Mouse (Mus musculus): ENCODE data around the gene Arf1.
A peak's percentile ranks its signal among the peaks of the same experiment; 100 is the strongest.
"Not testable (repeated sequence)": the region's sequence is repeated elsewhere in the genome, so short reads cannot be mapped to it uniquely, and the experiment has no call there.

Arf1 gene

DNA sequence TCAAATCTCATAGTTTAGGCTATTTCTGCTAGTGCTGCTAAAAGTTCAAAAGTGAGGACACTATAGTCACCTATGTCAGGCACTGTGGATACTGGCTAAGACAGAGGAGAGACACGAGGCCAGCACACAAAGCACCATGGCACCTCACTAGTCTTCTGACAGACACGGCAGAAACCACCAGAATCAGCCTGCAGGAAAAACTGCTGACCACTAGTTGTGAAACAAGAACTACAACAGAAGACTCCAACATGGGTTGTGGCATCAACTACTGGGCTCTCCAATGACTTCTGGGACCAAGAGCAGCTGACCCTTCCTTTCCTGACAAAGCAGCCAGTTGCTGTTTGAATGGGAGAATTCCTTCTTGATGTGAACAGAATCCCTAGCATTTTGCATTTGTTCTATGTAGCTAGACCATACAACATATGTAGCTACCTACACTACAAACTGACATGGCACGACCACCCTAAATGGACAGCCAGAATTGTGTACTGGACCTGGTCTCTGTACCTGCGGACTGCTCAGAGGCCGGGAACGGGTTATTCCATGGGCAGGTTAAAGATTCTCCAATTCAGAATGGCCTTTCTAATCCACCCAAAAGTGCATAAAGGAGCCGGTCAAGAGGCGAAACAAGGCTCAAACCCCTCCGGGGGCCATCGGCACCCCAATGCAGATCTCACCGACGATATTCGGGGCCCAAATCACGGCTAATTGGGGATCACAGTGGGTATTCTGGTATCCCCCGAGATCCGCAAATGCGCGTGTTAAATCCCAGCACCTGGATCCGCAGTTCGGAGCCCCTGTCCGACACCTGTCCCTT lies 1.1 kb downstream of the Arf1 start:
- no peak for DNase-seq (ENCODE audit: low read depth, low spot score)

DNA sequence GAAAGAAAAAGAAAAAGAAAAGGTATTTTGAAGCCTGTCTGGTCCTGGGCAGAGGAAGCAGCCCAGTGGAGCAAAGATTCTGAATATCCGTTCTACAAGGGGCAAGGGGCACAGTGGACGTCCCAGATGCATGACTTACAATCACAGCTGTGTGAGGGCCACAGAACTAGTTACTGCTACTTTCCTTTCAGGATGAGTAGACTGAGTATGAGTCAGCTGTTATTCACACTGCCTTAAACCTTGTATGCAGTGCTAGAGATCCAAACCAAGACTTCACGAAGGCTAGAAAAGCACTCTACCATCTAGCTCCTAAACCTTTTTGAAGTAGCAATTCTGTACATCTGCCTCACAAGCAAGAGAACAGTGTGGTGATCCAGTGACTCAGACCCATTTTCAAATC lies 1.8 kb downstream of the Arf1 start:
- DNase-seq (ENCODE audit: low read depth, low spot score) = no peak

DNA sequence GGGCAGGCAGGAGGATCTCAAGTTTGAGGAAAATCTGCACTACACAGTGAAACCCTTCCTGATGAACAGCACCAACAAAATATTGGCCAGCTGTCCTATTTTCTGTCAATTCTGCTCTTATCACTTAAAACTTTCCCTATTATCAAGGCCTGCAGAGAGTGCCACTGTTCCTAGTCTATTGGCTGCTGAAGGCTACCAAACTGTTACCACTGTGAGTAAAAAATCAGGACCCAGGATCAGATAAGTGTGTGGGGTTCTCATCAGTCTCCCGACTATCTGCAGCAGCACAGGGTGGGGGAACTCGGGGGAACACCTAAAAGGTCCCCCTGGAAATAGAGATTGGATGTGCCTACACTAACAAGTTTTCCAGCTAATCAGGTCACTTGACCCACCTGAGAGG lies 2.9 kb downstream of the Arf1 start:
- no peak for DNase-seq (ENCODE audit: low read depth, low spot score)

DNA sequence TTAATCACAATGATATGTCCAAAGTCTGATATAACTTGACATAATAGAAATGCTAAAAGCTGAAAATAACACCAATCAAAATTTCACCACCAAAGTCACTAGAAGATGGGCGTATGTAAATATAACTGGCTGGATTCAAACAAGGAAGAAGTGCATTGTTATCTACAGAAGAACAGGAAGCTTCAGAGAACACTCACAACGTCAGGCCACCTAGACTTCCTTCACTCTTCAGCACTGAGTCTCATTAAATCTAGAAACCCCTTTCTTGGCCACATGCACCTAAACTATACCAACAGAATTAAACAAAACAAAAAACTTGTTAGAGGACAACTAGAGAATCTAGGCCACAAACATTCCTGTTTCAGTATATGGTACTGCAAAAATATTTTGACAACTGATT lies 3.6 kb downstream of the Arf1 start:
- DNase-seq (ENCODE audit: low read depth, low spot score) = no peak

DNA sequence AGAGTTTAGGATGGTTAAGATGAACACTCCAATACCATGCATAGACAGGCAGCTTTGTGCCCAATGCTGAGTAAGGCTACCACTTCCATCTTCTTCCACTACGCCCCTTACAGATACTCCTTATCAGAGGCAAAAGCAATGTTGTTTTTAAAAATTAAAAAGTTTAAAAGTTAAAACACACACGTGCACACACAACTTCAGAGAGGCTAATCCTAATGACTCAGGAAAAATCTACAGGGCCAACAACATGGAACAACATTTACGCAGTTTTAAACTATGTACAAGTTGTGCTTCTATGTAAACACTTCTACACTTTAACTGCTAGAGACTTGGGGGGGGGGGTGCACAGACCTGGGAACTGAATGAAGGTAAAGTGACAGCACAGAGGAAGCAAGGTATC lies 4.0 kb downstream of the Arf1 start:
- no peak for DNase-seq (ENCODE audit: low read depth, low spot score)

DNA sequence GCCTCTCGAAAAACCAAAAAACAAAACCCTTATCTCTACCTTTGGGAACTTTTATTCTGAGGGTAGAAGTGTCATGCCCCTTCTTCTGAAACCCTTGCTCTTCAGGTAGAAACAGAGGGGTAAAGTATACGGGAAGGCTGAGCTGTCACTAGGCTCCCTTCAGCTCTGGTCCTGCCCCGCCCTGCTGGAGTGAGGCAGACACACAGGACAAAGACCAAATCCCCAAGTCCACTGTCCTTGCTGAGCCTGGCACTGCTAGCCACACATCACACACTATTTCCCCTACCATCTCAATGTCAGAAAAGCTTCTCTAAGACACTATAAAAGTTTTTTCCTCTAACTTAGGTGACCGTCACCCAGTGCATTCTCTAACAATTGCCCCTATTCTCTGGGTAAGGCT lies 5.8 kb downstream of the Arf1 start:
- no peak for DNase-seq (ENCODE audit: low read depth, low spot score)

DNA sequence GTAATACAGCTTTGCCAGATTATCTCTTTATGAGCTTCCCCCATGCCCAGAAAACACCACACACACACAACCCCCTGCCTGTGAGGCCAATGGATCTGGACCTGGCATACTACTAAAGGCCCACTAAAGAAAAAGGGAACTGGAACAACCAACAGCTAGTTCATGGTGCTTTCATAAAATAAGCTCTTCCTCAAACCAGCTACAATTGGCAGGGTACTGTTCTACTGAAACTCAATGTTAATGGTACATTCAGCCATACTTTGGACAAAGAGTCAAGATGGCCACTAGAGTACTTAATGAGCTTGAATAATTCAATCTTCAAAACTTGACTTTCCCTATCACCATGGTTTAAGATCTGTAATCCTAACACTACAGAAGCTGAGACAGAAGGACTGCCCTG lies 6.5 kb downstream of the Arf1 start:
- DNase-seq (ENCODE audit: low read depth, low spot score) = no peak

DNA sequence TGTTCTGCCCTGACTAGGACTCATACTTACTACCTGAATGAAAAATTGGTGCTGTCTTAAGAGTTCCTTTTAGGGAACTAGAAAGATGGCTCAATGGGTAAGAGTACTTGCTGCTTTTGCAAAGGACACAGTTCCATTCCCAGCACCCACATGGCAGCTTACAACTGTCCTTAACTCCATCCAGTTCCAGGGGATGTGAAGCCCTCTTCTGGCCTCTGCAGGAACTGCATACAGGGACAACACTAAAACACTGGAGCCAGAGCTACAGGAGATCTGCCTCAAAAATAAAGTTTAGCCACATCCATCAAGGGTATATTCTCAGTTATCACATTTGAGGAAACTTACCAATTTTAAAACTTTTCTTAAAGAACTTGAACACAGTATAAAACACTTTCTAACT lies 9.0 kb downstream of the Arf1 start:
- peak; percentile 82 for DNase-seq (ENCODE audit: low read depth, low spot score)

DNA sequence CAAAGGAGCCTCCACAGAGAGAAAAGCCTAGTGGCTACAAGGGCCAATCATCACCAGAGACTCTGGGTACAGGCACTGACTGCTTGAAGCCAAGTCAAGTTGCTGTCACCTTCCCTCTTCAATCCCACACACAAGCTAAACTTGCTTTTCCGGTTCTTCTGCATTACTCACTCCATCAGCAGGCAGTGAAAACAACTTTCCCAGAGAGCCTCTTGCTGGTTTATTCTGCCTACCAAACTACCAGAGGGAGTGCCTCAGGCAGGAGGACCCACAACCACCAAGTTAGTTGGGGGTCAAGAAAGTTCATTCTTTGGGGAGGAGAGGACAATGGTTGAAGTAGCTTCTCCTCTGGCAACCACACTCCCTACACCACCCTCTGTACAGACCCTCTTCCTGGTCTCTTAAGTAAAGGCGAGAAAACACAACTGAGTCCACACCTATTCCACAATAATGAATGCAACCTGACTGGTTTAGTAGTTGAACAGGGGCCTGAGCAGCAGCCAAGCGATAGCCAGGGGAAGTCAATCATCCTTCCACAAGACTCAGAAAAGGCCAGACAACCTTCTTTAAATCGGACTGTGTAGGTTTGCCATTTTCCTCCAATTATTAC lies 9.6 kb downstream of the Arf1 start:
- DNase-seq (ENCODE audit: low read depth, low spot score) = no peak

DNA sequence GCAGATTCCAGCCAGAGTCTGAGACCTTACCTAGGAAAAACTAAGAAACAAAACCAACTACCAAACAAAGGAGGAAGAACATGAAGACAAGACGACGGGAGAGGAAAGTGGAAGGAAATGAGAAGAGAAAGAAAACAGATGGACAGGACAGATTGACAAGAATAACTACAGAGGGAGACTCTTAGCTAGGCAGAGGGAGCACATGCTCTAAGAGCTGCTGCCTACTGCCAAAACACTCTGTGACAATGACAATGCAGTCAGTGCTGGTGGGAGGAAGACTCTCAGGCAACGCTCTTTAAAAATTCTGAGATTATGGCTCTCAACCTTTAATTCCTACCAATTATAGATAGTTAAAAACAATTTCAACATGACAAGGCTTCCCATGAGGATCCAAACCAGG lies 11.1 kb downstream of the Arf1 start:
- DNase-seq (ENCODE audit: low read depth, low spot score) = no peak

DNA sequence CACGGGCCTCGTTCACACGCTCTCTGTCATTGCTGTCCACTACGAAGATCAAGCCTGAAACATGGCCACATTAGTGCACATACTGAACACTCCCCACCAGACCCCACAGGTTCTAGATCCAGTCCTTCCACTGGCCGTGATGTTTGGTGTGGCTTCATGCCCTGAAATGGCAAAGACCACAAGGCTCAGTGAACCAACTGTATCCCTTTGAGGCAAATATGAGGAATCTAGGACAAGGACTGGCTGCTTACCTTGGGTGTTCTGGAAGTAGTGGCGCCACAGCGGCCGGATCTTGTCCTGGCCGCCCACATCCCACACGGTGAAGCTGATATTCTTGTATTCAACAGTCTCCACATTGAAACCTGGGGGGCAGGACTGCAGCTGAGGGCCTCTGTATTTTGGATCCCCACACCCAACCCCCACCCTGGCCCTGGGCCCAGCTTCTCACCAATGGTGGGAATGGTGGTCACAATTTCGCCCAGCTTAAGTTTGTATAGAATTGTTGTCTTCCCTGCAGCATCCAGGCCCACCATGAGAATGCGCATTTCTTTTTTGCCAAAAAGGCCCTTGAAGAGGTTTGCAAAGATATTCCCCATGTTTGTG lies 15.1 kb downstream of the Arf1 start:
- DNase-seq (ENCODE audit: low read depth, low spot score) = no peak

DNA sequence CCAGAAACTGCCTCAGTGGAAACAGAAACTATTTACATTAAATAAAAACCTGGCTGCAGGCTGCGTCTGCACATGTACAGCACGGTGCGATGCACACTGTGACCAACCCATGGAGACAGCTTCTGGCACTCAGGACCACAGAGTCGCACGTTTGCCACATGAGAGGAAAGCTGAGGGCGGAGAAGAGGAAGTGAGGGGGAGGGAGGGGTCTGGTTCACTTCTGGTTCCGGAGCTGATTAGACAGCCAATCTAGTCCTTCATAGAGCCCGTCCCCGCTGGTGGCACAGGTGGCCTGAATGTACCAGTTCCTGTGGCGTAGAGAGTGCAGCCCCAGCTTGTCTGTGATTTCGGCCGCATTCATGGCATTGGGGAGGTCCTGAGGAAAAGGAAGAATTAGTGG lies 15.8 kb downstream of the Arf1 start:
- DNase-seq (ENCODE audit: low read depth, low spot score) = not testable (repeated sequence)

DNA sequence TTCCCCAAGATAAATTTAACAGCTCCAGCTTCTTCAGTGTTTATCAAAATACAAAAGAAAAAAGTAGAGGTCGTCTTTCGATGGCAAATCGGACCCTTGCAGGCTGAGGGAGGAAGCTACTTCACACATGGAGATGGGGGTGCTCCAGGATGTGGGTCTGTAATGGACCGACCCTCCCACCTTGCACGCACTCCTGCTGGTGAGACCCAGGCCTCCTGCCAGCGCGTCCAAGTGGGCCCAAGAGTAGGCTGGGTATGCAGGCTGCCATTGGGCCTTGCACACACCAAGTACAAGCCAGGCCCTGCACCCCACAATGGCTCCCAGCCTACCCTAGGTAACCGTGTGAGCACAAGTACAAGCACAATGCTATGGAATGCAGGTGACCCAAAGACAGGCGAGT lies 16.5 kb downstream of the Arf1 start:
- DNase-seq (ENCODE audit: low read depth, low spot score) = not testable (repeated sequence)

DNA sequence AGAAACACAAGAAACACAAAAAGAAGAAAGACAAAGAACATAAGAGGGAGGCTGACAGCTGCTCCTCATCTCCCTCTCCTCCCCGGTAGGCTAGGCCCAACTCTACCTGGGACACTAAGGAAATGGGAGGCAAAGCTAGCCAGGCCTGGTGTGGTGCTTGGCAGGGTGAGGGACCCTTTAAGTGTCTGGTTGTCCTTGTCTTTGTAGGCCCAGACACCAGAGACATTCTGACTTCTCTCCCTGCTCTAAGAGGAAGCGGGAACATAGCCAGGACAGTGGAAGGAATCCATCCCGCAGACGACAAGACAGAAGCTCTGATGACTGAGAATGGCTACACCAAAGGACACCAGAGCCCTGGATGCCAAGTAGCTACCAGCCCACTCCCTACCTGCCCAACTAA lies 18.1 kb downstream of the Arf1 start:
- no peak for DNase-seq (ENCODE audit: low read depth, low spot score)

DNA sequence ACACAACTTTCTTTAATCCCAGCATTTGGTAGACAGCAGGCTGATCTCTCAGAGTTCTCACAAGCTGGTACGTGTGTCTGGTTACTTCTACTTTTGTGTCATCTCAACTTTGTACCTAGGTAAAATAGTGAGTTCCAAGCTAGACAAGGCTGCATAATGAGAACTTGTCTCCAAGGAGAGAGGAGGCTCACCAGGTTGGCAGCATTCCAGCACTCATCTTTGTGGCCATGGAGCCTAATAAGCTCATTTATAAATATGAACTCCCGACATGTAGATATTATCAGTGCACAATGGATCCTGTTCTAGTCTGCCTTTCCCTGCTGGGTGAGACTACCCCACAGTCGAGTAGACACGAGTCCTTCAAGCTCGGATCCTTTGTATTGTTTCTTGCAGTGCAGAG lies 18.5 kb downstream of the Arf1 start:
- DNase-seq (ENCODE audit: low read depth, low spot score) = no peak

DNA sequence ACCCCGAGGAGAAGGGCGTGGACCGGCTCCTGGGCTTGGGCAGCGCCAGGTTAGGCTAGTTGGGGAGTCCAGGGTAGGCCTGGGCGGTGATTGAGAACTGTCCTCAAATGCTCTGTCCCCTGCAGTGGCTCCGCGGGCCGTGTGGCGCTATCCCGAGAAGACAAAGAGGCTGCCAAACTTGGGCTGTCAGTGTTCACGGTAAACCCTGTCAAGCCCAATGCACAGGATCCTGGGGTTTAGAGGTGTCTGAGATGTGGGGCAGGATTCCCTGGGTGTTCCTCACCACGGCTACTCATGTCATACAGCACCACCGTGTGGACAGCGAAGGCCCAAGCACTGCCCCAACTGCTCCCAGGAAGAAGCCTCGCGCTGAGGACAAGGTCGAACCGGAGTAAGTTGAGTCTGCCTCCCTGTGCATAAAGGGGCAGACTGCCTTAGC lies 19.0 kb downstream of the Arf1 start:
- DNase-seq (ENCODE audit: low read depth, low spot score) = peak; percentile 82

DNA sequence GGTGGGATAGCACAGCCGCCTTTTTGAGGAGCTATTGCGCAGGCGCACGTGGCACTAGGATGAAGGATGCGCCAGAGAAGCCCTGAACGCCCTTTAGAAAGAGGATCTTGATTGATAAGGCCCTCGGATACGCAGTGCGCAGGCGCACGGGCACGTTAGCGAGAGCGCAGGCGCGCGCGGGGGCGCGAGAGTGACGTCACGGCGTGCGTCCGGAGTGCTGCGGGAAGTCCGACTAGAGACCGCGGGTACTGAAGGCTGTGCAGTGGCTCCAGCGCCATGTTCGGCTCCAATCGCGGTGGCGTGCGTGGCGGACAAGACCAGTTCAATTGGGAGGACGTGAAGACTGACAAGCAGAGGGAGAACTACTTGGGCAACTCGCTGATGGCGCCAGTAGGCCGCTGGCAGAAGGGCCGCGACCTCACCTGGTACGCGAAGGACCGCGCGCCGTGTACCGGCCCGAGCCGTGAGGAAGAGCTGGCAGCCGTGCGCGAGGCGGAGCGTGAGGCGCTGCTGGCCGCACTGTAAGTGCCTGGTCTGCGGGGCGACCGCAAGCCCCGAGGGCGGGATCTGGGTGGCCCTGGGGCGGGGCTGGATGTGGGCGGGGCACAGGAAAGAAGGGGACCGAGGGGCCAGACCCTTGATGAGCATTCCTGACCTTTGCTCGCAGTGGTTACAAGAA lies 19.8 kb downstream of the Arf1 start, which contains the start of gene 2310033P09Rik:
Gene 2310033P09Rik (plus strand): TSS at position 169 of the 679 bp plus-strand sequence.
- DNase-seq (ENCODE audit: low read depth, low spot score) = peak; percentile 96

DNA sequence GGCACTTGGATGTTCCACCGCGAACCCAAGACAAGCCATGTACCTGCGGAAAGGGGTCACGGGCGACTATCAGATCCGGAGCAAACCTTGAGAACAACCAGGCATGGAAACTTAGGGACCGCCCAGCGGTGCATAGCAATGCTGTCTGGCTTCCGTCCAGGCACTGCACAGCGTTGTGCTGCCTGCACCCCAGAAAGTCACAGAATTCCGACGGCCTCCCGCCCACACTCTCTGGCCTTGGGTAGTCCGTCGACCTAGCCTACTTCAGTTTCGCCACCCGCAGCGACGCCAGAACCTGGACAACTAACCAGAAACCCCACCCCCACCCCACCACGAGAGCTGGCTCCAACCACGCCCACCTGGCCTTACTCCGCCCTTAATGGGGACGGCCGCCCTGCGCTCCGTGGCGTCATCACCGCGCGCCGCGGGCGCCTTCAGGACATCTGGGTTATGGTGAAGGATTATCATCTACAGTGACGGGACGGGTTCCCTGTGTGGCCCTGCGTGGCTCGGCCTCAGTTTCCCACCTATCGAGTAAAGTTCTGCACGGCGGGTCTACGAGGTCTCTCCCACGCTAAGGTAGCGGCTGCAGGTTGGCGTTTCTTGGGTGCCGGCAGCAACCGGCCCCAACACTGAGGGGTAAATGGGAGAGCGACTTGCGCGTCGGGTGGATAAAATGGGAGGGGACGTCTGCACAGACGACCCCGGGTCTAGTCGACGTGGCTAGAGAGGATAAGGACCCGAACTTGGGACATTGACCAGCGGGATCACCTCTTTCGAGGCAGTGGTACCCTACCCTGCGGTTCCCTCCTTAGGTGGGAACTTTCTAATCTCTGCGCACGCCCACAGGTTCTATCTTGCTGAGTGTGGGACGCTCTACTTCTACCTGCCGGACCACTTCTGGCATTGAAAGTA lies 25.7 kb downstream of the Arf1 start, which contains the start of gene Mrpl55:
Gene Mrpl55 (plus strand): TSS at position 406 of the 915 bp plus-strand sequence.
- peak; percentile 89 for DNase-seq (ENCODE audit: low read depth, low spot score)

DNA sequence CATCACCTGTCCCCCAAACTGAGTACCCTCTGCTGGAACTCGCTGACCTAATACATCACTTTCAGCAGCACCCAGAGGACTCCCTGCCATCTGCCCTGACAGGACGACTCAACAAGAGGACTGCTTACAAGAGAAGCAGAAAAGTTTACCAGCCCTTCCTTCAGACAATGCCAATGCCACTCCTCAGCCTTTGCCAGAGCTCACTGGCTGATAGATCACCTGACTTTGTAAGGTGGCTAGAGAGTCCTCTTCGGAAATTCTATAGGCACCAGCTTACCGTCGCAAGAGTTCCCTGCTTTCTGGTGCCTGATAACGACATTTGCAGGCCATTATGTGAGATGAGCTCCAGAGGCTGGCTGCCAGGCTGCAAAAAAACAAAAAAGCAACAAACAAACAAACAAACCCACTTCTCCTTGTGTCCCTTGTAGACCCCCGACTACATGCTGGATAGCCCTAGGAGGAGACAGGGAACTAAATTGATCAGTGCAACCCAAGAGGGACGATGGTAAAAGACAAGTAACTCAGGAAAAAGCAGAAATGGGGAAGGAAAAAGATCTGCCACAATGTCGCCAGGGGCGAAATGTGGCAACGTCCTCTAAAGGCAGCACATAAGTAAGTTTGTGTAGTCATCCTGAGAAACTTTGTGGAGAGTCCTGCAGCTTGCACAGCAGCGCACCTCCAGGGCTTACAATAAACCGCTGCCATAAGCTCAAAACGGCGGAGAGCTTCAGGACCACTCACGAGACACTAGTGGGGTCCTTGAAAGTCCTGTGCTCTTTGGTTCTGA lies 26.7 kb downstream of the Arf1 start:
- no peak for DNase-seq (ENCODE audit: low read depth, low spot score)

DNA sequence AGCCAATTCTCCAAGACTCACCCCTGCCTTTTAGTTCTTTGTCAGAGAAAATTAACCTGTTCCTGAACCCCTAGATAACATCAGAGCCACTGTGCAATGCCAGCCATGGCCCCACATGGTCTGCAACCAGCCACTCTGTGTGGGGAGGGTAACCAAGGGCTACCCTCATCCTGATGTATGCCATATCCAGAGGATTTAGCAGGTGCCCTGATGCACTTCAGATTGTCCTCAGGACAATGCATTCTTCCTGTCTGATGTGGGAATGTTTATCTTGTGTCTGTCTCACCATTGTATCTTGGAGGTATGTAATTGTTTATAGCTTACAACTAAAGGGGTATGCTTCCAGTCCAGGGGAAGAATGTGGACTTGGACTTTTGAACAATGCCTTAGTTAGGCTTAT lies 31.8 kb downstream of the Arf1 start:
- no peak for DNase-seq (ENCODE audit: low read depth, low spot score)

DNA sequence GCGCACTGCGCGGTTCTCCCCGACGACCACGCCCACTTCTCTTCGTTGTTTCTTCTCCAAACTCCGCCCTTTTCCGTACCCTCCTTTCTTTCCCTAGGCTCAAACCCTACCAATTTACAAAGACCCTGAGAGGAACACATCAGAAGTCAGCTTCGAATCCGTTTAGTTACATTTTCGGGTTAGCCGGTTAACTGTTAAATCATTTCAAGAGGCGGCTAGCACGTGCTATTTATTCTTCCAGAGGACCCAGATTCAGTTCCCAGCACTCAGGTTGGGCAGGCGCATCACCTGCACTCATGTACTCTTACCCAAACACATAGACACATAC lies 36.0 kb downstream of the Arf1 start, which contains the start of gene Guk1:
Gene Guk1 (minus strand): TSS at position 154 of the 328 bp plus-strand sequence.
- no peak for DNase-seq (ENCODE audit: low read depth, low spot score)

All from ES-CJ7 (cell line).